Mouse (Mus musculus) layer of hippocampus, postnatal 10 days (tissue): ENCODE measurements around the gene Ada. TPM values are rescaled to one million over a fixed set of nuclear protein-coding genes. Genes with fewer than 3 reads are reported as not detected.
A peak's percentile ranks its signal among the peaks of the same experiment; 100 is the strongest.
"Not testable (repeated sequence)": the region's sequence is repeated elsewhere in the genome, so short reads cannot be mapped to it uniquely, and the experiment has no call there.

Experiments used
- DNase-seq, 2 experiments: peaks; one replicate each; pipeline ENCODE4 v3.0.0; 2021; ENCODE audit warnings: low spot score in 2 of 2
- total RNA-seq, 2 experiments: library from RNA; stranded (reverse); gene quantifications; 2 replicates each; pipeline ENCODE4 v1.2.3; 2021

Ada gene
- total RNA-seq, 2 experiments from 2014 or later: 3.0 to 3.3 TPM

GRCm38 (mm10) chr2:163699078-163699780, 50.8 kb downstream of the Ada start:
- no peak for DNase-seq

GRCm38 (mm10) chr2:163697764-163698480, 52.1 kb downstream of the Ada start:
- no peak for DNase-seq

- DNase-seq: no peak
These were observed 53.3 kb downstream of the Ada start for GRCm38 (mm10) chr2:163696763-163697162.

GRCm38 (mm10) chr2:163693716-163694314, 56.2 kb downstream of the Ada start:
- DNase-seq: no peak

- DNase-seq: no peak
These were observed 57.0 kb downstream of the Ada start for GRCm38 (mm10) chr2:163692873-163693612.

- no peak for DNase-seq
These were observed 58.0 kb downstream of the Ada start for GRCm38 (mm10) chr2:163691846-163692605.

GRCm38 (mm10) chr2:163690409-163691304, 59.4 kb downstream of the Ada start:
- DNase-seq: no peak

GRCm38 (mm10) chr2:163689771-163690170, 60.3 kb downstream of the Ada start:
- no peak for DNase-seq

- DNase-seq: not testable (repeated sequence)
These were observed 61.7 kb downstream of the Ada start for GRCm38 (mm10) chr2:163688377-163688776.

- DNase-seq: no peak
These were observed 63.2 kb downstream of the Ada start for GRCm38 (mm10) chr2:163686886-163687285.

- DNase-seq: no peak
These were observed 63.8 kb downstream of the Ada start for GRCm38 (mm10) chr2:163686233-163686632.

GRCm38 (mm10) chr2:163685761-163686200, 64.3 kb downstream of the Ada start:
- DNase-seq: peak; percentile 44 to 53

- DNase-seq: no peak
These were observed 64.8 kb downstream of the Ada start for GRCm38 (mm10) chr2:163685287-163685686.

- DNase-seq: no peak
These were observed 67.7 kb downstream of the Ada start for GRCm38 (mm10) chr2:163682344-163682743.

- DNase-seq: no peak
These were observed 73.3 kb downstream of the Ada start for GRCm38 (mm10) chr2:163676745-163677144.
